Mouse (Mus musculus) neural tube, embryonic 10.5 days (tissue): ENCODE results near the gene Osbpl10.
"Not testable (repeated sequence)": the region's sequence is repeated elsewhere in the genome, so short reads cannot be mapped to it uniquely, and the experiment has no call there.

Source experiments
- DNase-seq: peaks from one replicate; pipeline ENCODE4 v3.0.0-alpha.2; 2017; ENCODE audit warnings: low spot score; ENCODE audit errors: extremely low spot score

Gene Osbpl10

GRCm38 (mm10) chr9:114978281-114979111 lies at the start of gene Osbpl10:
Osbpl10 (plus strand) TSS chr9:114978569.
- peak; percentile 81 for DNase-seq

GRCm38 (mm10) chr9:114930464-114931090 lies 47.8 kb upstream of the Osbpl10 start:
- DNase-seq, result no peak

GRCm38 (mm10) chr9:114932607-114933006 lies 45.8 kb upstream of the Osbpl10 start:
- DNase-seq, result no peak

GRCm38 (mm10) chr9:114933037-114933722 lies 45.2 kb upstream of the Osbpl10 start:
- peak; percentile 26 for DNase-seq

GRCm38 (mm10) chr9:114933723-114934171 lies 44.6 kb upstream of the Osbpl10 start, which contains the start of gene Gpd1l:
Gpd1l (minus strand) TSS chr9:114933987.
- peak; percentile 97 for DNase-seq

- no peak for DNase-seq
These were observed 44.1 kb upstream of the Osbpl10 start for GRCm38 (mm10) chr9:114934231-114934630.

- peak; percentile 25 for DNase-seq
These were observed 43.0 kb upstream of the Osbpl10 start for GRCm38 (mm10) chr9:114935321-114935720.

GRCm38 (mm10) chr9:114936687-114937086 lies 41.7 kb upstream of the Osbpl10 start:
- no peak for DNase-seq

- DNase-seq, result no peak
These were observed 33.7 kb upstream of the Osbpl10 start for GRCm38 (mm10) chr9:114944642-114945041.

GRCm38 (mm10) chr9:114945576-114945975 lies 32.8 kb upstream of the Osbpl10 start:
- DNase-seq, result no peak

GRCm38 (mm10) chr9:114948395-114948794 lies 30.0 kb upstream of the Osbpl10 start:
- no peak for DNase-seq

GRCm38 (mm10) chr9:114952866-114953265 lies 25.5 kb upstream of the Osbpl10 start:
- DNase-seq, result no peak

- DNase-seq, result no peak
These were observed 23.0 kb upstream of the Osbpl10 start for GRCm38 (mm10) chr9:114955340-114955739.

GRCm38 (mm10) chr9:114956945-114957344 lies 21.4 kb upstream of the Osbpl10 start:
- peak; percentile 27 for DNase-seq

- DNase-seq, result no peak
These were observed 18.2 kb upstream of the Osbpl10 start for GRCm38 (mm10) chr9:114960043-114960789.

- DNase-seq, result no peak
These were observed 17.5 kb upstream of the Osbpl10 start for GRCm38 (mm10) chr9:114960844-114961243.

- DNase-seq, result no peak
These were observed 14.3 kb upstream of the Osbpl10 start for GRCm38 (mm10) chr9:114964093-114964492.

- not testable (repeated sequence) for DNase-seq
These were observed 12.1 kb upstream of the Osbpl10 start for GRCm38 (mm10) chr9:114966286-114966685.

- DNase-seq, result no peak
These were observed 698 bp upstream of the Osbpl10 start for GRCm38 (mm10) chr9:114977461-114978280.

GRCm38 (mm10) chr9:114979969-114980368 lies 1.6 kb downstream of the Osbpl10 start:
- no peak for DNase-seq
